Mouse (Mus musculus) midbrain, postnatal 0 days (tissue): ENCODE measurements around the gene Wwox. TPM values are rescaled to one million over a fixed set of nuclear protein-coding genes. Genes with fewer than 3 reads are reported as not detected.

Experiments used
- ATAC-seq: fragments of 200-750 bp; cut with Nextera tagmentation; 2 replicates; pipeline ENCODE4 v1.8.0; 2017; ENCODE audit warnings: moderate number of reproducible peaks, mild to moderate bottlenecking, moderate TSS enrichment, moderate library complexity; ENCODE audit not compliant: low FRiP score
- DNase-seq: peaks from one replicate; pipeline ENCODE4 v3.0.0-alpha.2; 2015; ENCODE audit warnings: low spot score
- H3K27ac ChIP-seq: fragments of 300-500 bp; sonication (generic); 2 replicates; pipeline ENCODE4 v1.5.1; 2014; ENCODE audit warnings: low read depth, mild to moderate bottlenecking, low read length, mixed read lengths
- H3K27me3 ChIP-seq: fragments of 300-500 bp; sonication (generic); 2 replicates; pipeline ENCODE4 v1.6.1; 2014; ENCODE audit warnings: low read length, control low read depth, mixed read lengths; ENCODE audit not compliant: insufficient read depth
- H3K36me3 ChIP-seq: fragments of 300-500 bp; sonication (generic); 2 replicates; pipeline ENCODE4 v1.6.1; 2014; ENCODE audit warnings: low read length, control low read depth, mixed read lengths; ENCODE audit not compliant: insufficient read depth
- H3K4me1 ChIP-seq: fragments of 300-500 bp; sonication (generic); 2 replicates; pipeline ENCODE4 v1.6.1; 2014; ENCODE audit warnings: mild to moderate bottlenecking, control low read depth, antibody characterized with exemption, low read length, mixed read lengths; ENCODE audit not compliant: insufficient read depth
- H3K4me2 ChIP-seq: fragments of 300-500 bp; sonication (generic); 2 replicates; pipeline ENCODE4 v1.6.1; 2014; ENCODE audit warnings: low read depth, mild to moderate bottlenecking, low read length, mixed read lengths; ENCODE audit not compliant: poor library complexity, severe bottlenecking
- H3K4me3 ChIP-seq: fragments of 300-500 bp; sonication (generic); 2 replicates; pipeline ENCODE4 v1.5.1; 2014; ENCODE audit warnings: low read depth, mild to moderate bottlenecking, low read length, moderate library complexity
- H3K9ac ChIP-seq: fragments of 300-500 bp; sonication (generic); replicated peaks from 2 replicates; pipeline ENCODE4 v1.6.1; 2014; ENCODE audit warnings: mild to moderate bottlenecking, low read length, moderate library complexity, mixed read lengths; ENCODE audit not compliant: poor library complexity, severe bottlenecking
- H3K9me3 ChIP-seq: fragments of 300-500 bp; sonication (generic); 2 replicates; pipeline ENCODE4 v1.6.1; 2016; ENCODE audit warnings: low read length, control low read depth
- CTCF ChIP-seq: IDR thresholded peaks from 2 replicates; pipeline ENCODE4 v1.5.1; 2016; ENCODE audit warnings: antibody characterized with exemption, mild to moderate bottlenecking
- WGBS: fragments of 180-500 bp; shearing (Covaris S2); extraction: QIAGEN DNeasy Blood & Tissue Kit; methylation state at CpG from one replicate; pipeline ENCODE4 v1.1.7; 2014; 5-methylcytosine and 5-hydroxymethylcytosine counted together
- polyA plus RNA-seq: library from polyadenylated mRNA; unstranded; fragments of >200 nt; fragmentation: Nextera tagmentation; extraction: Ambion mirVana; gene quantifications from 2 replicates; pipeline ENCODE4 v1.2.1, GENCODE M21; 2015
- total RNA-seq: library from RNA; depleted of rRNA; stranded (reverse); fragments of >200 nt; gene quantifications from 2 replicates; pipeline ENCODE4 v1.2.3, GENCODE M21; 2014

Gene Wwox
- total and polyA plus RNA-seq, 2 experiments from 2014 or later, result 15.4 to 17.2 TPM

DNA sequence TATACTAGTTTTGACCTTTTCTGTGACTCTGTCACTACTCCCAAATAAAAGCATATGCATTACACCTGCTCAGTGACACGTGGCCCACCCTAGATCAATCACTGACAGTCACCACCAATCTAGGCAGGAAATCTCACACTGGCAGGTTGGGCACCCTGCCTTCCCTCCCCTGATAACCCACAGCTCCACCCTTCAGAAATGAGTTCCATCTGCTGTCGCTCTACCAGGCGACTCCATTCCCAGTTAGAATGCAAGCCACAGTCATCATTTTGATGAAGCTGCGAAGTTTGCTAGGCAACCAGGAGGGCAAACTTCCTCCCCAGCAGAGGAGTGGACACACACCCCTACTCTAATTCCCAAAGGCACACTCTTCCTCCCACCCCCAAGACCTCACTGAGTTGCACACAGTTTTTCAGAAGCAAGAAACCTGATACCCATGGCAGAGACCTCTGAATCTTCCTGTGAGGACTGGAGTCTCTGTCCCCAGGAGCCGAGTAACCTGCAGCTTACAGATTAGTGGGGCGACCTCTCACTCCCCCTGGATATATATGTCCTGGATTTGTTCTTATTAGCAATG lies 238.2 kb downstream of the Wwox start:
- ATAC-seq (no peak), DNase-seq (no peak)
- Histone ChIP-seq H3K4me2 (no peak overlapping the region), H3K4me3 (no peak overlapping the region), H3K9me3 (no peaks in the 10 kb centered on the region), H3K4me1 (no peaks in the 10 kb centered on the region), H3K27me3 (no peaks in the 10 kb centered on the region), H3K36me3 (no peaks in the 10 kb centered on the region), H3K9ac (no peak overlapping the region), H3K27ac (no peak overlapping the region)
- TF ChIP-seq CTCF, result no peak
- WGBS, result 75% methylated on average over 6 of the region's 6 CpGs

DNA sequence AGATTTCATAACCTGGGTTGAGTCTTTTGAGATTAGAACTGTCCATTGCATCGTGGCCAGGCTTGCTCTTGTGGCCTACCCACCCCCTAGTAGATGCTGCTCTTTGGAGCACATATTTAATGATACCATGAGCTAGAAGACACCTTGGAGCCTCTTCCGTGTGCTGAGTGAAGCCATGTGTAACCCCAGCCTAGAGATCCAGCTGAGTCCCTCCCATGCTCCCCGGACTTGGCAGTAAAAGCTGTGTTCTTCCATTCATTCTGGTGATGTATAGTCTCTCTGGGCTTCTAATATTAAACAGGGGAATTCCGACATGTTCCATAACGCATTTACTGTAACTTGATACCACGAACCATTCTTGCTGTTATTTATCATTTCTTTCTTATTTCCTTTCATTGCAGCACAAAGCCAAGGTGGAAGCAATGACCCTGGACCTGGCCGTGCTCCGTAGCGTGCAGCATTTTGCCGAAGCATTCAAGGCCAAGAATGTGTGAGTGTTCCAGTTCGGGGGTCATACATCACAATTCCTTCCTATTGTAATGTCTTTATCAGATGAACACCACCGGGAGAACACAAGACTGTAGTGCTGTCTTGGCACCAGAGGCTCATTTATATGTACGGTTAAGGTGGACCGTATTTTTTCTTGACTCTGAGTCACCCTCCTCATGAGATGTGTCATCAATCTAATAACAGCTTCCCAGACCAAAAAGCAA lies 240.1 kb downstream of the Wwox start:
- no peak overlapping the region for H3K27ac ChIP-seq
- TF ChIP-seq CTCF, result no peak
- no peaks in the 10 kb centered on the region for H3K36me3 ChIP-seq
- 85% methylated on average over 14 of the region's 14 CpGs for WGBS
- no peaks in the 10 kb centered on the region for H3K9me3 ChIP-seq
- ATAC-seq, result no peak
- H3K27me3 ChIP-seq, result no peaks in the 10 kb centered on the region
- no peak for DNase-seq
- H3K4me2 ChIP-seq, result no peak overlapping the region
- no peak overlapping the region for H3K4me3 ChIP-seq
- H3K9ac ChIP-seq, result no peak overlapping the region
- no peaks in the 10 kb centered on the region for H3K4me1 ChIP-seq

DNA sequence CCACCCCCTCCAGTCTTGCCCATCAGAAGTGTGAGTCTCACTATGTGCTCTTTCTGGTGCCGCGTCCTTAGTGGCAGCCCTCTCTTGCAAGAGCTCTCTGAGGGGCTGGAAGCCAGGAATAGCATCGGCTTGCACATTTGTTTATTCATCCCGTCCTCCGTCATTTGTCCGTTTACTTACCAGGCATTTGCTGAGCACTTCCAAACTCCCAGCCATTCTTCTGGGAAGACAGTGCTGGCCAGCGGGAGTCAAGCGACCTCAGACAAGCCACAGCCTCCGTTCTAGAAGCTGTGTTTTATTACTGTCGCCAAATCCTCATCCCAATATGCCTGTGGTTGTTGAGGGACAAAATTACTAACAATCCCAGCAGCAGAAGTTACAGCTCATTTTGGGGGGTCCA lies 241.7 kb downstream of the Wwox start:
- Histone ChIP-seq H3K27me3 (no peaks in the 10 kb centered on the region), H3K9ac (no peak overlapping the region), H3K4me3 (no peak overlapping the region), H3K4me2 (no peak overlapping the region), H3K36me3 (no peaks in the 10 kb centered on the region), H3K9me3 (no peaks in the 10 kb centered on the region), H3K4me1 (no peaks in the 10 kb centered on the region), H3K27ac (no peak overlapping the region)
- WGBS, result 86% methylated on average over 10 of the region's 10 CpGs
- DNase-seq (no peak), ATAC-seq (no peak)
- no peak for TF ChIP-seq CTCF

DNA sequence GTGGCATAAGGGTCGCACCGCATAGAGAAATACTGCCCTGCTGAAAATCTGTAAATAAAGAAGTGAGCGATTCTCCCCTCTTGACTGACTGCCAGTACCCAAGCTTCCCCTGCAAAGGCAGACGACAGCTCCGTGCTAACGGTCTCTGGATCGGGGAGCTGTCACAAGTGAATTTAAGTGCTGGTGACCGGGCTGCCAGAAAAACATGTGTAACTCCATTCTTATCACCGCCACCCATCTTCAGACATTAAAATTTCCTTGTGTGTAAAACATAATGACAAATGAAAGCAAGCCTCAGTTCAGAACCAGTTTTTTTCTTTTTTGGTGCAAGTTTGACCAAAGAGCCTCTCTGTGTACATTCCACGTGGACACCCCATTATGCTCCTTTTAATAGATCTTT lies 242.7 kb downstream of the Wwox start:
- TF ChIP-seq CTCF, result no peak
- Histone ChIP-seq H3K36me3 (no peaks in the 10 kb centered on the region), H3K9me3 (no peaks in the 10 kb centered on the region), H3K4me2 (no peak overlapping the region), H3K4me3 (no peak overlapping the region), H3K9ac (no peak overlapping the region), H3K27me3 (no peaks in the 10 kb centered on the region), H3K4me1 (no peaks in the 10 kb centered on the region), H3K27ac (no peak overlapping the region)
- DNase-seq, result no peak
- ATAC-seq, result no peak
- WGBS, result 57% methylated on average over 10 of the region's 10 CpGs

DNA sequence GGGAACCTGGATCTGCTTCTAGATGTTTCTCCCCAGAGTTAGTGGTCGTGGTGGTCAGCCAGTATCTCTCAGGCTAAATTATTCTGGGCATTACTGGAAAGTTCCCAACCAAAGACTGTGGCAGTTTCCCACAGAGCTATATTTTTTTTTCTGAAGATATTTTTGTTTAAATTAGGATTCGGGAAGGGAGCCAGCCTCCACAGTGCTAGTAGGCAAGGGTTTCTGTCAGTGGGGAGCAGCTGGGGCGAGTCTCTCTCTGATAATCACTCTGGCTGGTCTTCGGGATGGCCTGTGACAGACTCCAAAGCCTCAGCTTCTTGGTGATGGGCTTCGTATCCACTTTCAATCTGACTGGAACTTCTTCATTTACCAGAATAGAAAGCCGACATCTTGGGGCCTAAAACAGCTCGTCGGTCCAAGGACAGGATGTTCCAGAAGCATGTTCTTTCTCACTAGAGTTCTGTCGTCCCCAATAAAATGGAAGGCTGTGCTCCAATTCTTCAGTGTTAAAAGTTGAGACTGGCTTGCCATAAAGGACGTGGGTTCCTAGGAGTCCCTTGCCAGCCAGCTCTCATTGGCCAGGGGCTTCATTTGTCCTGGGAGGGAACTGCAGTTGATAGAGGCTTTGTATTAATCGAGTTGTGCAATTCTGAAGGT lies 244.7 kb downstream of the Wwox start:
- Histone ChIP-seq H3K4me2 (no peak overlapping the region), H3K27me3 (no peaks in the 10 kb centered on the region), H3K9ac (no peak overlapping the region), H3K4me1 (no peaks in the 10 kb centered on the region), H3K4me3 (no peak overlapping the region), H3K36me3 (no peaks in the 10 kb centered on the region), H3K9me3 (no peaks in the 10 kb centered on the region), H3K27ac (no peak overlapping the region)
- no peak for ATAC-seq
- whole genome bisulfite sequencing, result 88% methylated on average over 11 of the region's 11 CpGs
- no peak for DNase-seq
- TF ChIP-seq CTCF, result no peak

DNA sequence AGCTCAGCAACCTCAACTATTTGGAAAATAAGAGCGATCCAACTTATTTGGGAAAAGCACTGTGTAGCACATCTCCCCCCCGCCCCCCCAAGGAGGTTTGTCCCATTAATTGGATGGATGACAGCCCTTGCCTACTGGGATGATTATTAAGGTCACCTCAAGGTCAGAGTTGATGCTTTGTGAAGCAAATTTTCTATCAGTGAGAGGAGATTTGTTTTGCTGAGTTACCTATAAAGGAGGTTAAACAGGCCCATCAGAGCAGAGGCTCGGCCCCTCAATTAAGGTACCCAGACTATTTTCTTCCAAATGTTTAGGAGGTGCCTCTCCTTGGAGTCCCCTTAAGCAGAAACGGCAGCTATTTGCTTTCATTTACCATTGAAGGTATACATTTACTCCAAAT lies 247.0 kb downstream of the Wwox start:
- Histone ChIP-seq H3K27ac (no peak overlapping the region), H3K4me2 (no peak overlapping the region), H3K9me3 (no peaks in the 10 kb centered on the region), H3K9ac (no peak overlapping the region), H3K27me3 (no peaks in the 10 kb centered on the region), H3K4me3 (no peak overlapping the region), H3K4me1 (no peaks in the 10 kb centered on the region), H3K36me3 (no peaks in the 10 kb centered on the region)
- ATAC-seq (no peak), DNase-seq (no peak)
- 90% methylated on average over 4 of the region's 4 CpGs for WGBS
- TF ChIP-seq CTCF, result no peak
